Mouse (Mus musculus) ES-Bruce4 (cell line): ENCODE measurements at regions not wholly inside any gene's neighbourhood (a gene's known extent, or its start where the extent isn't known, plus 50 kb on each side); places are given as distances from the start of the nearest gene placed in this dataset.

Source experiments
- H3K27ac ChIP-seq: 2 replicates; pipeline ENCODE4 v1.5.1; 2012; ENCODE audit warnings: low read length, inconsistent platforms; ENCODE audit not compliant: insufficient read depth
- H3K27me3 ChIP-seq: 2 replicates; pipeline ENCODE4 v1.6.1; 2012; ENCODE audit warnings: mild to moderate bottlenecking, low read length, inconsistent platforms; ENCODE audit not compliant: control insufficient read depth, poor library complexity, insufficient read depth, severe bottlenecking
- H3K36me3 ChIP-seq: 2 replicates; pipeline ENCODE4 v1.6.1; 2012; ENCODE audit warnings: inconsistent platforms, mild to moderate bottlenecking, low read length, moderate library complexity; ENCODE audit not compliant: control insufficient read depth, poor library complexity, insufficient read depth, severe bottlenecking
- H3K4me1 ChIP-seq: one replicate; pipeline ENCODE4 v1.8.1; 2011; ENCODE audit warnings: low read length; ENCODE audit not compliant: control insufficient read depth, insufficient read depth
- H3K4me3 ChIP-seq: 2 replicates; pipeline ENCODE4 v1.5.1; 2011; ENCODE audit warnings: low read depth, mild to moderate bottlenecking, low read length
- H3K9ac ChIP-seq: 2 replicates; pipeline ENCODE4 v1.6.1; 2012; ENCODE audit warnings: low read depth, mild to moderate bottlenecking, inconsistent platforms; ENCODE audit not compliant: poor library complexity, severe bottlenecking
- H3K9me3 ChIP-seq: replicated peaks from 2 replicates; pipeline ENCODE4 v1.6.1; 2012; ENCODE audit warnings: mild to moderate bottlenecking, low read length, inconsistent platforms; ENCODE audit not compliant: control insufficient read depth, poor library complexity, insufficient read depth, severe bottlenecking
- CTCF ChIP-seq: IDR thresholded peaks from one replicate; pipeline ENCODE4 v1.8.1; 2011; ENCODE audit warnings: low read depth, low read length
- EP300 ChIP-seq: IDR thresholded peaks from 2 replicates; pipeline ENCODE4 v1.6.1; 2011; ENCODE audit warnings: low read depth, low read length; ENCODE audit not compliant: insufficient read depth
- POLR2A ChIP-seq: IDR thresholded peaks from one replicate; pipeline ENCODE4 v1.8.1; 2011; ENCODE audit warnings: low read length; ENCODE audit not compliant: insufficient read depth

DNA sequence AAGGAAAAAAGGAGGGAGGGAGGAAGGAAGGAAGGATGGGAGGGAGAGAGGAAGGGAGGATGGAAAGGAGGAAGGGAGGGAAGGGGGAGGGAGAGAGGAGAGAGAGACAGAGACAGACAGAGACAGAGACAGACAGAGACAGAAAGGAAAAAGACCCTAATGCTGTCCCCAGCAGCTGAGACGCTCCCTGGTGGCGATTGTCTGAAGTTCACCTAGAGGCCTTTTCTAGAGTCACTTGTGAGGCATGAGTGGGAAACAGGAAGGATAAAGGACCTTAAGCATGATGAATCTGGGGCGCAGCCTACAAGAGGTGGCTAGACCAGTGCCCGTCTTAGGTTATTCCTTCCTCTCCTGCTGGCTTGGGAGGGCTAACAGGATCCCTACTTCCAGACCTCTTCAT is 276.7 kb downstream of the Tshz3 start:
- Histone ChIP-seq H3K27ac (no peak overlapping the region), H3K27me3 (0 out of 2 replicates have a peak, but pooled peaks cover 1% of the 10 kb centered on the region), H3K9ac (no peak overlapping the region), H3K4me1 (no peaks in the 10 kb centered on the region), H3K36me3 (no peaks in the 10 kb centered on the region), H3K9me3 (no peaks in the 10 kb centered on the region), H3K4me3 (no peak overlapping the region)
- TF ChIP-seq CTCF: peak; percentile 38
- no peak for TF ChIP-seq EP300
- TF ChIP-seq POLR2A: no peak

DNA sequence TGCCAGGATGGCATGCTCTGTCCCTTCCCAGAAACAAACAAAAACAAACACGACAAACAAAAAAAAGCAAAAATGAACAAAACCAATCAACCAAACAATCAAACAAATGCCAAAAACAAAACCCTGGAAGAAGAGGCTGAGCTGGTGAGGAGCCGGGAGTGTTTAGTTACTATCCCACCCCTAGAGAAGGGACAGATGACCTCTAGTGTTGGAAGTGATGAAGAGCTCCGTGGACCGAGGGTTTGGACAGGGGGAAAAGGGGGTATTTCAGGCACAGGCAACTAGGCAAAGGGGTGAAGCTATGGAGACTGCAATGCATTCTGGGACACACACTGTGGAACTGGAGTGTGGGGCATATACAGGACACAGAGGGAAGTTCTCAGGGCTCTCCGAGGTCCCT is 277.6 kb downstream of the Tshz3 start:
- no peaks in the 10 kb centered on the region for H3K4me1 ChIP-seq
- no peak overlapping the region for H3K9ac ChIP-seq
- H3K27ac ChIP-seq: no peak overlapping the region
- no peaks in the 10 kb centered on the region for H3K27me3 ChIP-seq
- H3K4me3 ChIP-seq: no peak overlapping the region
- peak; percentile 5 for TF ChIP-seq CTCF
- no peak for TF ChIP-seq POLR2A
- no peak for TF ChIP-seq EP300
- no peaks in the 10 kb centered on the region for H3K9me3 ChIP-seq
- no peaks in the 10 kb centered on the region for H3K36me3 ChIP-seq

DNA sequence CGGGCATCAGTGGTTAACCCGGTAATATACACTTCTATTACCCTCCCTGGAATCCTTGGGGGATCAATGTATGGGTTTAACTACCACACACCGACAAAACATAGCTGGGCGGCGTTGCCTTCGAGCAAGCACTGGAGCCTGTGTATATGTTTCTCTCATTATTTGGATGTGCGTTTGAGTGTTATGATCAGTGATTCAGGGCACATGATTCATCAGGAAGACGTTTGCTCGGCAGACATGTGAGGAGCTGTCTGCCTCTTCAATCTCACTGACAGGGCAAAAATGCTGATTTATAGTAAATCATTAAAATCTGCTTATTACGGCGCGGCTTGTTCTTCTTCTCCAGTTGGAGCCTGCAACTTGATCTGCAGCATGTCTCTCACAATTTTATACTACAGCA is 279.9 kb downstream of the Tshz3 start:
- Histone ChIP-seq H3K36me3 (no peaks in the 10 kb centered on the region), H3K4me1 (no peaks in the 10 kb centered on the region), H3K27me3 (no peaks in the 10 kb centered on the region), H3K27ac (no peak overlapping the region), H3K4me3 (no peak overlapping the region), H3K9me3 (no peaks in the 10 kb centered on the region), H3K9ac (no peak overlapping the region)
- TF ChIP-seq POLR2A: no peak

DNA sequence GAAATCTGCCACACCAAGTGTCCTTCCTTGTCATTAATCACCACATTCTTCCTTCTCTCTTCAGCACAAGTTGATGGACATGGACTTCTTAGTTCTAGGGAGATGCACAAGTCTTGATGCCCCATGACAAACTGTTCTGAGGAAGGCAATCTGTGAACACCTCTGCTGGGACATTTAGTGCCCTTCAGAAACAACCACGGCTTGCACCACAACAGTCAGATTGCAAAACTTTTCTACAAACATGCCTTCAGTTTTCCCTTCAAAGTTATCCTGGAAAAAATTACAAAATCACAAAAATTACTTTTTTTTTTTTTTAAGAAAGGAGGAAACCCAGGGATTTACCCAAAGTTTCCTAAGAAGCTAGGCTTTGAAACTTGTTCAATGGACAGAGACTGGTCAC is 291.5 kb downstream of the Tshz3 start:
- Histone ChIP-seq H3K27ac (no peak overlapping the region), H3K36me3 (no peaks in the 10 kb centered on the region), H3K4me3 (no peak overlapping the region), H3K9ac (no peak overlapping the region), H3K9me3 (peaks cover 4% of the 10 kb centered on the region; the same call in 1 of the 2 replicates), H3K27me3 (no peaks in the 10 kb centered on the region), H3K4me1 (no peaks in the 10 kb centered on the region)
- TF ChIP-seq CTCF: no peak

DNA sequence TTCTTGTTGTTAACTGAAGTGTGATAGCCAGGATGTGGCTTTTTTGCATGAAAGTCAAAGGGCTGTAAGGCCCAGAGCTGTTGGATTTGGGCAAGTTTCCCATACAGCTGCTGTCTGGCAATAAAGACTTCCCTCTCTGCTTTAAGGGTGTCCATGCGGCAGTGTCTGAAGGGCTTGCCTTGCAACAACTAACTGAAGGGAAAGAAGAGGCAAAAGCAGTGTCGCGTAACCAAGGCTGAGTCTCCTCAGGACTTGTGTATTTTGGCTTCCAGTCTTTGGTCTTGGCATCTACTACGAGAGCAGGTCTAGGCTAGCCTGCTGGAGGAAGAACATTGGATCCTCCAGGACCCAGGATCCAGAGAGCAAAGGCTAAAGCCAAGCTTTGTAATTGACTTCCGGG is 306.7 kb downstream of the Tshz3 start:
- no peaks in the 10 kb centered on the region for H3K27me3 ChIP-seq
- no peaks in the 10 kb centered on the region for H3K4me1 ChIP-seq
- no peak overlapping the region for H3K9ac ChIP-seq
- H3K27ac ChIP-seq: no peak overlapping the region
- TF ChIP-seq POLR2A (no peak), CTCF (no peak), EP300 (no peak)
- no peaks in the 10 kb centered on the region for H3K36me3 ChIP-seq
- no peaks in the 10 kb centered on the region for H3K9me3 ChIP-seq
- H3K4me3 ChIP-seq: no peak overlapping the region

DNA sequence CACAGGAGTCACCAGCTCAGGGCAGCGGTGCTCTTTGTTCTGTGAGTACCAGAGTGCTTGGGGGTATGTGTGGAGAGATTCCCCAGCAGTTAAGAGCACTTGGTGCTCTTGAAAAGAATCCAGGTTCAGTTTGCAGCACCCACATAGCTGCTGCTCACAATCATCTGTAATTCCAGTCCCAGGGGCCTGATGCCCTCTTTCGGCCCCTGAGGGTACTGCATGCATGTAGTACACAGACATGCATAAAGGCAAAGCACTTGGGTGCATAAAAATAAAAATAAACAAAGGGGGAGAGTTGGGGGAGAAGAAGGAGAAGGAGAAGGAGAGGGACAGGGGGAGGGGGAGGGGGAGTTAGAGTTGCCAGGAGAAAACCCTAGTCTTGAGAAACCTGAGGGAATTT is 307.8 kb downstream of the Tshz3 start:
- H3K4me3 ChIP-seq: no peak overlapping the region
- TF ChIP-seq EP300 (no peak), CTCF (peak; percentile 33), POLR2A (no peak)
- H3K27ac ChIP-seq: no peak overlapping the region

More for the DNA sequence above, 307.8 kb downstream of the Tshz3 start:
- Histone ChIP-seq H3K9me3 (no peaks in the 10 kb centered on the region), H3K9ac (no peak overlapping the region), H3K27me3 (no peaks in the 10 kb centered on the region), H3K36me3 (no peaks in the 10 kb centered on the region), H3K4me1 (no peaks in the 10 kb centered on the region)
